Mouse (Mus musculus): ENCODE data around the gene Gm10382. TPM values are rescaled to one million over a fixed set of nuclear protein-coding genes. Genes with fewer than 3 reads are reported as not detected.
"Not testable (repeated sequence)": the region's sequence is repeated elsewhere in the genome, so short reads cannot be mapped to it uniquely, and the experiment has no call there.

Gm10382 gene
- polyA plus RNA-seq, 1 experiment from 2014 or later: 0.32 TPM

DNA sequence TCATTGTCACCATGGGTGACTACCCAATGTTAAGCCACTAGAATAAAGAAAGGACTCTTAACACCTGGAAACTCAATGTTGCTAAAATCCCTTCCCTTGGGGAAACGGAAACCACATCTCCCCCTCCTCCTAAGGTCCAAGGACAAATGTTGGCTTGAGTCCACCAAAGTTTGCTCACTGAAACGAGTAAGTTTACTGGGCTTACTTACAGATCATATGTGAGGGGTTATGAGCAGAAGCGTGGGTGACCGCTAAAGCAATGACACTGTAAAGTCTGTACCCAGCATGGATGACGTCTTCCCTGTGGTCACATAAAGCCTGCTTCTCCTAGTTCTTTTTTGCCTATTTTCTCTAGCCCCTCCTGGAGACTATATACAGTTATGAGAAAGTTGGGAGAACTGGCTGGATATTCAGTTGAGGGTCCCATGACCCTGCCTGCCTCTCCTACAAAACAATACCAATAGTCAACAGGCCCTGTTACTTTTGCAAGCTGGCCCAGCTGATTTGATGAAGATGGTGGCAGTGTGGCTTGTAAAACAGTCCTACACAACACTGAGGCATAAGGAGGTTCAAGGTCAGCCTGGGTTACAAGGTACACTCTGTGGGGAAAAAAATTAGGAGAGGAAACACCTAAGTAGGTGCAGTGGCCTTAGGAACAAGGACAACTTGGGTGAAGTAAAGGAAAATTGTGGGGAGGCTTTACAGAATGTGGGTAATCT, 7.0 kb upstream of the Gm10382 start:
- 0 out of 2 replicates have a peak, but pooled peaks have one; percentile 10 for ATAC-seq (ENCODE audit: insufficient read depth, low FRiP score)
- Histone ChIP-seq H3K36me3 (ENCODE audit: control insufficient read depth, insufficient read depth, low read length) (0 out of 2 replicates have a peak, but pooled peaks cover 11% of the 10 kb centered on the region), H3K9ac (ENCODE audit: low read length) (no peak overlapping the region), H3K4me3 (replicated peaks; ENCODE audit: low read length) (no peak overlapping the region), H3K27ac (ENCODE audit: low read length) (no peak overlapping the region), H3K9me3 (replicated peaks; ENCODE audit: control insufficient read depth, low read length) (no peaks in the 10 kb centered on the region), H3K4me1 (ENCODE audit: control insufficient read depth, insufficient read depth, low read length) (peaks cover 8% of the 10 kb centered on the region), H3K4me2 (ENCODE audit: low read depth, low read length) (no peak overlapping the region), H3K27me3 (ENCODE audit: control insufficient read depth, insufficient read depth, low read length) (no peaks in the 10 kb centered on the region)
- WGBS: 63% methylated on average over 5 of the region's 5 CpGs

DNA sequence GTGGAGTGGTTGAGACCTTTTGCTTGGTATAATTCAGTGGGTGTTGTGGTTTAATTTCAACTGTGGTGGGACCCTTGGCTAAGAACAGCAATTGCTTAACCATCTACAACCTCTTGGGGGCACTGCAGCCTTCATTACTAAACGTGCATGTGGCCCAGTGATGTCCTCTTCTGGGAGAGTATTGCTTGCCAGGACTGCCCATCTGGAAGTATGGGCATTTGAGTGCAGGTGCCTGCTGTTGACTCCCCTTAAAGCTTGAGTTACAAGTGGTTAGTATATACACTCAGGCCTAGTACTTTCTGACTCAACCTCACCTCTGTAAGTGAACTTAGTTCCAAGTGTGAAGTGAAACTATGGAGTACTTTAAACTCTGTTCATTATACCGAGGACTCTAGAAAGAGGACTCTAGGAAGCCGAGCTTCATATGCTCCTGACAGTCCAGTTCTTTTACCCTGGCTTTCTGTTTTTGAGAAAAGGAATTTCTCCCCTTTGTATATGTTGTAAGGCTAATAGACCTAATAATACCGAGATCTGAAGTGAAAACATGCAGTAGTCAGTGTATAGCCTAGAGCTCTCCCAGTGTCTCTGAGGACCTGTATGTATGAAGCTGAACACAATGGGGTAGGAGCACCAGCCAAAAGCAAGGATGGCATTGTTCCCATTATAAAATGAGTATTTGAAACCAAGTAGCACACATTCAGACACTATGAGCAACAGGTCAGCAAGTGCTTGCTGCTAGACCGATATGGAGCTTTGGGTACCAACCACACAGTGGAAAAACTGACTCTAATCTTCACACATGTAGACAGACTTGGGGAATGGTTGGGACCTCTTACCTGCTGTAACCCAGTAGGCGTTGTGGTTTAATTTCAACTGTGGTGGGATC, 6.2 kb upstream of the Gm10382 start:
- 47% methylated on average over 6 of the region's 6 CpGs for WGBS
- Histone ChIP-seq H3K27me3 (ENCODE audit: control insufficient read depth, insufficient read depth, low read length) (no peaks in the 10 kb centered on the region), H3K4me2 (ENCODE audit: low read depth, low read length) (no peak overlapping the region), H3K9ac (ENCODE audit: low read length) (no peak overlapping the region), H3K36me3 (ENCODE audit: control insufficient read depth, insufficient read depth, low read length) (0 out of 2 replicates have a peak, but pooled peaks cover 11% of the 10 kb centered on the region), H3K4me3 (replicated peaks; ENCODE audit: low read length) (no peak overlapping the region), H3K4me1 (ENCODE audit: control insufficient read depth, insufficient read depth, low read length) (peaks cover 8% of the 10 kb centered on the region), H3K9me3 (replicated peaks; ENCODE audit: control insufficient read depth, low read length) (no peaks in the 10 kb centered on the region), H3K27ac (ENCODE audit: low read length) (no peak overlapping the region)
- ATAC-seq (ENCODE audit: insufficient read depth, low FRiP score): peak; percentile 71; the same call in 1 of the 2 replicates

DNA sequence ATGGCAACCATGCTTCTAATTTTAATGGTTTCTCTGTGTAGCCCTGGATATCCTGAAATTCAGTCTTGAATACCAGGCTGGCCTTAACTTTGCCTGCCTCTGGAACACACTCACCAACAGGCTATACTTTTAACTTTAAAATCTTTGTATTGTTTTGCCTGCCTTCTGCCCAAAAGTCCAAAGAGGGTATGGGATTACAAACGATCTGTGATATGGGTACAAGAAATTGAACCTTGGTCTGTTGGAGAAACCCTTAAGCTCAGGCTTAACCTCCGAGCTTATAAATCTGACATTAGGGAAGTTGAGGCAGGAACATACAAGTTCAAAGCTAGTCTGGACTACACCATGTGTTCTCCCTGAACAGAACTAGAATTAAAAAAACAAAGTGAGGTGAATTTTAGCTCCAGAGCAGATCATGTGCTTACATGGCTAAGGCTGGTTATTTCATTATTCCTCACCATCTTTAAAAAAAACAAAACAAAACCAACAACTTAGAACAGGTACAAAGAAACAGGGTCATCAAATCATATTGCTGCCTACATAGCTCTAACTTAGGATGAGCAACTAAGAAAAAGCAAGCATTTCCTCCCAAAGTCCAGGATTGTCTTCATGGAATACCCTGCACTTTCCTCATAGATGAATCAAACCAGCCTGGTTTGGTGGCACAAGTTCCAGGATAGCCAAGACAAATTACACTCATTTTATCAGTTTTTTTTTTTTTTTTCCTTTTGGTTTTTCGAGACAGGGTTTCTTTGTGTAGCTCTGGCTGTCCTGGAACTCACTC, 5.3 kb upstream of the Gm10382 start:
- H3K4me3 ChIP-seq (replicated peaks; ENCODE audit: low read length): no peak overlapping the region
- H3K4me1 ChIP-seq (ENCODE audit: control insufficient read depth, insufficient read depth, low read length): peaks cover 12% of the 10 kb centered on the region
- H3K9ac ChIP-seq (ENCODE audit: low read length): no peak overlapping the region
- no peaks in the 10 kb centered on the region for H3K9me3 ChIP-seq (replicated peaks; ENCODE audit: control insufficient read depth, low read length)
- no peak overlapping the region for H3K4me2 ChIP-seq (ENCODE audit: low read depth, low read length)
- H3K27me3 ChIP-seq (ENCODE audit: control insufficient read depth, insufficient read depth, low read length): no peaks in the 10 kb centered on the region
- H3K27ac ChIP-seq (ENCODE audit: low read length): no peak overlapping the region
- 62% methylated on average over 3 of the region's 3 CpGs for WGBS
- H3K36me3 ChIP-seq (ENCODE audit: control insufficient read depth, insufficient read depth, low read length): 0 out of 2 replicates have a peak, but pooled peaks cover 11% of the 10 kb centered on the region
- ATAC-seq (ENCODE audit: insufficient read depth, low FRiP score): no peak

DNA sequence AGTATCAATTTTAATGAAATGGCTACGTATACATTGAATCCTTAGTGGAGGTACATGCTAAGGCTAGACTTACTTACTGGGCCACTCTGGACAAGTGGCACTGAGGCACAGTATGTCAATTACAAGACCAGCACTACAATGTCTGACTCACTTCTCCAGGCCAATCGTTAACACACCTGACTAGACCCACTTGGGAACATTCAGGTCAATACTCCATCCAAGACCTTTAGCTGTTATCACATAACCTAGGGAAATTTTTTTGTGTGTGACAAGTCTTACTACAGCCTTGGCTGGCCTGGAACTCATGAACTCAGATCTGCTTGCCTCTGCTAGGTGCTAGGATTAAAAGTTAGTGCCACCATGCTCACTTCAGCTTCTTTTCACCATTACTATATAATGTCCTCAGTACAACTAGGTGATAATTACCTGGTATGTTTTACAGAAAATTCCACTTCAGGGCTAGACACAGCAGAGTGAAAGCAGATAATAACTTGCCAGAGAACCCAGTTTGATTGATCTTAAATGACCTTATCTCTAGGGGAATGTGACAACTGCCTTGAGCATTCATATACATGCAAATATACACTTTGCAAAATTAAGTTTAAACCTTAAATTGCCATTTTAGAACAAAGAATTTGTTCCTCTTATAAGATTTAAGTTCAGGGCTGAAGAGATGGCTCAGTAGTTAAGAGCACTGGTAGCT, 4.5 kb upstream of the Gm10382 start:
- Histone ChIP-seq H3K4me3 (replicated peaks; ENCODE audit: low read length) (no peak overlapping the region), H3K4me2 (ENCODE audit: low read depth, low read length) (no peak overlapping the region), H3K9me3 (replicated peaks; ENCODE audit: control insufficient read depth, low read length) (no peaks in the 10 kb centered on the region), H3K4me1 (ENCODE audit: control insufficient read depth, insufficient read depth, low read length) (peaks cover 12% of the 10 kb centered on the region), H3K27me3 (ENCODE audit: control insufficient read depth, insufficient read depth, low read length) (no peaks in the 10 kb centered on the region), H3K36me3 (ENCODE audit: control insufficient read depth, insufficient read depth, low read length) (0 out of 2 replicates have a peak, but pooled peaks cover 11% of the 10 kb centered on the region), H3K9ac (ENCODE audit: low read length) (no peak overlapping the region), H3K27ac (ENCODE audit: low read length) (no peak overlapping the region)
- 71% methylated on average over 2 of the region's 2 CpGs for WGBS
- ATAC-seq (ENCODE audit: insufficient read depth, low FRiP score): no peak

DNA sequence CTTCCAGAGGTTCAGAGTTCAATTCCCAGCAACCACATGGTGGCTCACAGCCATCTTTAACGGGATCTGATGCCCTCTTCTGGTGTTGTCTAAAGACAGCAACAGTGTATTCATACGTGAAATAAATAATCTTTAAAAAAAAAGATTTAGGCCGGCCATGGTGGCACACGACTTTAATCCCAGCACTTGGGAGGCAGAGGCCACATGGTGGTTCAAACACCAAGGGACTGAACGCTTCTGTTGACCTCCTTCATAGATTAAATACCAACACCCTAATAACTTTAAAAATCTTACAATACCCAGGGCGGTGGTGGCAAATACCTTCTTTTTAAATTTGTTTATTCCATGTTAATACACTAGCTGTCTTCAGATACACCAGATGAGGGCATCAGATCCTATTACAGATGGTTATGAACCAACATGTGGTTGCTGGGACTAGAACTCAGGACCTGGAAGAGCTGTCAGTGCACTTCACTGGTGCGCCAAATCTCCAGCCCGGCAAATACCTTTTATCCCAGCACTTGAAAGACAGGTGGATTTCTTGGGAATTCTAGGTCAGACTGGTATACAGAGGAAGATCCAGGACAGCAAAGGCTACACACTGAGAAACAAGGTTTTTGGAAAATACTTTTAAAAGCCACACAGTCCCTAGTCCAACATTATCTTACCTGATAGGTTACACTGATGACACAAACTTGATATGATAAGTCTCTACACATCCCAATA, 3.7 kb upstream of the Gm10382 start:
- H3K4me1 ChIP-seq (ENCODE audit: control insufficient read depth, insufficient read depth, low read length): peaks cover 12% of the 10 kb centered on the region
- no peaks in the 10 kb centered on the region for H3K9me3 ChIP-seq (replicated peaks; ENCODE audit: control insufficient read depth, low read length)
- H3K4me2 ChIP-seq (ENCODE audit: low read depth, low read length): peak overlapping the region; percentile 22
- no peaks in the 10 kb centered on the region for H3K27me3 ChIP-seq (ENCODE audit: control insufficient read depth, insufficient read depth, low read length)
- no peak for ATAC-seq (ENCODE audit: insufficient read depth, low FRiP score)
- no peak overlapping the region for H3K27ac ChIP-seq (ENCODE audit: low read length)
- H3K4me3 ChIP-seq (replicated peaks; ENCODE audit: low read length): no peak overlapping the region
- WGBS: 63% methylated on average over 8 of the region's 8 CpGs
- 0 out of 2 replicates have a peak, but pooled peaks cover 11% of the 10 kb centered on the region for H3K36me3 ChIP-seq (ENCODE audit: control insufficient read depth, insufficient read depth, low read length)
- no peak overlapping the region for H3K9ac ChIP-seq (ENCODE audit: low read length)

DNA sequence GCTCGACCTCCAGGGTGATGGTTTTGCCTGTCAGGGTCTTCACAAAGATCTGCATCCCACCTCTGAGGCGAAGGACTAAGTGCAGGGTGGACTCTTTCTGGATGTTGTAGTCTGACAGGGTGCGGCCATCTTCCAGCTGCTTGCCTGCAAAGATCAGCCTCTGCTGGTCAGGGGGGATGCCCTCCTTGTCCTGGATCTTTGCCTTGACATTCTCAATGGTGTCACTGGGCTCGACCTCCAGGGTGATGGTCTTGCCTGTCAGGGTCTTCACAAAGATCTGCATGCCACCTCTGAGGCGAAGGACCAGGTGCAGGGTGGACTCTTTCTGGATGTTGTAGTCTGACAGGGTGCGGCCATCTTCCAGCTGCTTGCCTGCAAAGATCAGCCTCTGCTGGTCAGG, 1.8 kb upstream of the Gm10382 start:
- H3K9me3 ChIP-seq (replicated peaks; ENCODE audit: control insufficient read depth, low read length); H3K4me2 ChIP-seq (ENCODE audit: low read depth, low read length); H3K4me3 ChIP-seq (replicated peaks; ENCODE audit: low read length); ATAC-seq (ENCODE audit: insufficient read depth, low FRiP score); H3K27ac ChIP-seq (ENCODE audit: low read length); H3K27me3 ChIP-seq (ENCODE audit: control insufficient read depth, insufficient read depth, low read length); H3K9ac ChIP-seq (ENCODE audit: low read length): not testable (repeated sequence)
- 81% methylated on average over 4 of the region's 6 CpGs for WGBS
- H3K36me3 ChIP-seq (ENCODE audit: control insufficient read depth, insufficient read depth, low read length): 0 out of 2 replicates have a peak, but pooled peaks cover 11% of the 10 kb centered on the region
- H3K4me1 ChIP-seq (ENCODE audit: control insufficient read depth, insufficient read depth, low read length): peaks cover 16% of the 10 kb centered on the region

DNA sequence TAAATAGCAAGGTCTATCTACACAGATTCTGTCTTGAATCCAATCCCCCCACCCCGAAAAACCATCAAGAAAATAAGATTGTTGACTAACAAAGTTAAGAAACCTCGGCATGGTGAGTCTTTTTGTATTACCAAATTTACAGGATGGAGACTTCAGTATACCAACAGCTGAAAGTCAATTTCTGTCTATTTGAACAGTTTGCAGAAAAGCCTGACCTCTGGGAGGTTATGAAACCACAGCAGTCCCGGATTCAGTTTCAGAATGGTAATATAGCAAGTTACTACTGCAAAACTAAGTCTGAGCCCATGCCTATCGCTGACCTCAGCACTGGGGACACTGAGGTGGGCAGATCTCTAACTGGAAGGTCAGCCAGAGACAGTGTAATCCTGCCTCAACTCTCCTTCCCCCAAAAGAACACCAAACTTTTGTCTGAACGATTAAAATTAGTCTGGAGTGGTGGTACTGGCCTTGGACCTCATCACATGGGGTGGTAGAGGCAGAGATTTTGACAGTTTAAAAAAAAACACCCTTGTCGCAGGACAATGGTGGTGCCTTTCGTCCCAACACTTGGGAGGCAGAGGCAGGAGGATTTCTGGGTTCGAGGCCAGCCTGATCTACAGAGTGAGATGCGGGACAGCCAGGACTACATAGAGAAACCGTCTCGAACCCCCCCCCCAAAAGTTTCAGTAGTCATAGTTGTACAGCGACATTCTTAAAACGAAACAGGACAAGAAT, 597 bp upstream of the Gm10382 start:
- no peak for ATAC-seq (ENCODE audit: insufficient read depth, low FRiP score)
- 17% methylated on average over 13 of the region's 13 CpGs for WGBS
- H3K27me3 ChIP-seq (ENCODE audit: control insufficient read depth, insufficient read depth, low read length): no peaks in the 10 kb centered on the region
- peak overlapping the region; percentile 98 for H3K27ac ChIP-seq (ENCODE audit: low read length)
- H3K9me3 ChIP-seq (replicated peaks; ENCODE audit: control insufficient read depth, low read length): no peaks in the 10 kb centered on the region
- H3K9ac ChIP-seq (ENCODE audit: low read length): peak overlapping the region; percentile 100
- 0 out of 2 replicates have a peak, but pooled peaks cover 11% of the 10 kb centered on the region for H3K36me3 ChIP-seq (ENCODE audit: control insufficient read depth, insufficient read depth, low read length)
- peak overlapping the region; percentile 99 for H3K4me3 ChIP-seq (replicated peaks; ENCODE audit: low read length)
- H3K4me1 ChIP-seq (ENCODE audit: control insufficient read depth, insufficient read depth, low read length): peaks cover 21% of the 10 kb centered on the region
- H3K4me2 ChIP-seq (ENCODE audit: low read depth, low read length): peak overlapping the region; percentile 91
